Mouse (Mus musculus) cerebellum, adult 2 months (tissue): ENCODE data around the gene 1190005I06Rik.

Experiments used
- CTCF ChIP-seq: fragments of 200-500 bp; IDR thresholded peaks from 2 replicates; pipeline ENCODE4 v1.5.1; 2011; ENCODE audit warnings: low read depth, mild to moderate bottlenecking, control low read depth, low read length, moderate library complexity, borderline replicate concordance; ENCODE audit not compliant: insufficient read depth
- POLR2A ChIP-seq: fragments of 200-500 bp; IDR thresholded peaks from 2 replicates; pipeline ENCODE4 v1.6.1; 2011; ENCODE audit warnings: low read length, control low read depth, borderline replicate concordance; ENCODE audit not compliant: insufficient read depth

DNA sequence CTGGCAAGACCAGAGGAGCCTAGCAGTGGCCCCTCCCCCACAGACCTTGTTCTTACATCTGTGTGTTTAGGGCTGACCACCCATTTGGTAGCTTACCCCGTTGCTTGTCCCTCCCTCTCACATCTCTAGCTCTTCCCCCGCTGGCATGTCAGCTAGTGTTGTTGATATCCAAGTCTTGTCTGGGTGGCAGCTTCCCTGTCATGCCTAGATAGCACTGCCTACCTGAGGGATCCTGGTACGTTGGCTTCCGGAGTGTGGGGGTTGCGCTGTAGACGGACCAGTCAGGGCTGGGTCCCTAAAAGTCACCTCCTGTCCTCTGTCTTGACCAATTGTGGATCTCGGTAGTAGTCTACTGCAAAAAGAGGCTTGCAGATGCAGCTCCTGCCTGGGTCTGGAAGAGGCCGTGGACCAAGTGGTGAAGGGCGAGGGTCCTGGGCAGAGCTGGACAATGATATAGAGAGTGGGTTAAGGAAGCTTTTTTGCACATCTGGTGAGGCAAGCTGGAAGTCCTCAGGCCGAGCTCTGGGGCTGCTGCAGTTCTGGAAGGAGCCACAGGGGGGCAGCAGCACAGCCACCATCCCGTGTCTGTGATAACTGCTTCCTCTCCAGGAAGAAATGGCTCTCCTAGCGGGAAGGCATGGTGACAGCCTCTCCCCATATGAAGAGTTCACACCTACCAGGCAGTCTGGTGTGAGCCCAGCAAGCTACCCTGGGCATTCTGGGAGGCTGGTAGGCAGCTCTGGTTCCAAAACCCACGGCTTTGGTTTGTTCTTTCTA lies 77.3 kb downstream of the 1190005I06Rik start:
- TF ChIP-seq POLR2A (no peak), CTCF (peak; percentile 83)
